ENCODE assay signal across 26 mouse cellular contexts in the genomic region with DNA sequence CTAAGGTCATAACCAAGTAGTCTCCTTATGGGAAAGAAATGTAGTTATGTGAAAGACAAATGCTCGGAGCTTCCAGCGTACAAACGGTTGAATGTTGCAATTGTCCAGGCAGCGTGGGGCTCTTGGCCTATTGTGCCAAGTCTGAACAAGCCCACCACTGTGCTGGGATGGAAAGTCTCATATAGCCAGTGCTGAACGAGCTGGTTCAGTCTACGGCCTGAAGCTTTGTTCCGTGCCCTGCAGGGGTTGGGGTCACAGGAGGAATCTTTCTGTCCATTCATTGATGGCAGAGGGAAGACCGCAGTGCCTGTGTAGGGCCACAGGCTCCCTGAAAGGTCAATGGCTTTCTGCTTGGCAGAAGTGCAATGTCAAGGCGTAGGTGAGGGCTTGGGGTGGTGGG. TPM values are rescaled to one million over a fixed set of nuclear protein-coding genes. Genes with fewer than 3 reads are reported as not detected.
A peak's percentile ranks its signal among the peaks of the same experiment; 100 is the strongest.
DNase-seq lines count a peak whose midpoint lies in the region; ATAC-seq and TF ChIP-seq lines count a peak whose summit lies in the region.
"Had no signal": no experiment of that assay in that cellular context is flagged by ENCODE, and none has a peak within 500 bp of the region (broad histone marks: within the 10 kb centered on the region; RNA-seq: fewer than 3 reads in every experiment).

No protein-coding gene starts in this region.

- no peaks in the 10 kb centered on the region for H3K27me3 ChIP-seq in heart, embryonic 10.5 days (ENCODE audit: insufficient read depth, poor library complexity, severe bottlenecking)
- H3K27me3 ChIP-seq in midbrain, postnatal 0 days (ENCODE audit: insufficient read depth, low read length), result no peaks in the 10 kb centered on the region
- no peaks in the 10 kb centered on the region for H3K27me3 ChIP-seq in midbrain, embryonic 15.5 days (replicated peaks)
- H3K27me3 ChIP-seq in embryonic facial prominence, embryonic 14.5 days (replicated peaks; ENCODE audit: control insufficient read depth, insufficient read depth, low read length), result no peaks in the 10 kb centered on the region
- no peaks in the 10 kb centered on the region for H3K27me3 ChIP-seq in neural tube, embryonic 14.5 days (ENCODE audit: control insufficient read depth, insufficient read depth, low read length)
- H3K27me3 ChIP-seq: CH12.LX; embryonic facial prominence, embryonic 15.5 days; heart, embryonic 15.5 days had no signal

- no peak for ATAC-seq in midbrain, postnatal 0 days (ENCODE audit: low FRiP score)
- ATAC-seq in midbrain, embryonic 15.5 days (replicated peaks), result no peak
- ATAC-seq in embryonic facial prominence, embryonic 14.5 days (ENCODE audit: low read depth), result peak; percentile 34; the same call in 1 of the 2 replicates
- peak; percentile 46; the same call in 1 of the 2 replicates for ATAC-seq in neural tube, embryonic 14.5 days (ENCODE audit: low read depth)
- ATAC-seq: liver, postnatal 0 days had no signal

- no peak overlapping the region for H3K4me2 ChIP-seq in midbrain, postnatal 0 days (ENCODE audit: low read depth, low read length, poor library complexity, severe bottlenecking)
- H3K4me2 ChIP-seq in midbrain, embryonic 15.5 days, result no peak overlapping the region
- no peak overlapping the region for H3K4me2 ChIP-seq in embryonic facial prominence, embryonic 14.5 days (ENCODE audit: low read depth, low read length)
- H3K4me2 ChIP-seq in neural tube, embryonic 14.5 days (ENCODE audit: low read depth, low read length), result no peak overlapping the region
- H3K4me2 ChIP-seq: embryonic facial prominence, embryonic 15.5 days; heart, embryonic 15.5 days had no signal

- no peak overlapping the region for H3K9ac ChIP-seq in midbrain, postnatal 0 days (replicated peaks; ENCODE audit: low read length, poor library complexity, severe bottlenecking)
- no peak overlapping the region for H3K9ac ChIP-seq in midbrain, embryonic 15.5 days
- no peak overlapping the region for H3K9ac ChIP-seq in embryonic facial prominence, embryonic 14.5 days (ENCODE audit: low read depth, low read length)
- no peak overlapping the region for H3K9ac ChIP-seq in neural tube, embryonic 14.5 days (replicated peaks; ENCODE audit: low read depth, low read length)
- H3K9ac ChIP-seq: embryonic facial prominence, embryonic 15.5 days; heart, embryonic 15.5 days; liver, postnatal 0 days had no signal

- H3K4me3 ChIP-seq in heart, embryonic 10.5 days, result no peak overlapping the region
- H3K4me3 ChIP-seq in midbrain, postnatal 0 days (ENCODE audit: low read depth, low read length), result no peak overlapping the region
- H3K4me3 ChIP-seq in midbrain, embryonic 15.5 days, result no peak overlapping the region
- H3K4me3 ChIP-seq in embryonic facial prominence, embryonic 14.5 days (ENCODE audit: low read depth, low read length), result no peak overlapping the region
- no peak overlapping the region for H3K4me3 ChIP-seq in neural tube, embryonic 14.5 days (ENCODE audit: low read depth, low read length)
- H3K4me3 ChIP-seq: embryonic facial prominence, embryonic 15.5 days; heart, embryonic 15.5 days; layer of hippocampus, adult 2 months had no signal

- H3K9me3 ChIP-seq in heart, embryonic 10.5 days, result no peaks in the 10 kb centered on the region
- H3K9me3 ChIP-seq in midbrain, postnatal 0 days (ENCODE audit: low read length), result no peaks in the 10 kb centered on the region
- no peaks in the 10 kb centered on the region for H3K9me3 ChIP-seq in midbrain, embryonic 15.5 days
- H3K9me3 ChIP-seq in embryonic facial prominence, embryonic 14.5 days (ENCODE audit: control insufficient read depth, low read length), result peaks cover 10% of the 10 kb centered on the region; the same call in 1 of the 2 replicates
- H3K9me3 ChIP-seq in neural tube, embryonic 14.5 days (ENCODE audit: control insufficient read depth, low read length), result no peaks in the 10 kb centered on the region
- H3K9me3 ChIP-seq: embryonic facial prominence, embryonic 15.5 days; heart, embryonic 15.5 days had no signal

- H3K36me3 ChIP-seq in heart, embryonic 10.5 days, result peaks cover 98% of the 10 kb centered on the region
- H3K36me3 ChIP-seq in midbrain, postnatal 0 days (ENCODE audit: insufficient read depth, low read length), result no peaks in the 10 kb centered on the region
- no peaks in the 10 kb centered on the region for H3K36me3 ChIP-seq in midbrain, embryonic 15.5 days (replicated peaks)
- peaks cover 98% of the 10 kb centered on the region for H3K36me3 ChIP-seq in embryonic facial prominence, embryonic 14.5 days (ENCODE audit: control insufficient read depth, insufficient read depth, low read length)
- H3K36me3 ChIP-seq in neural tube, embryonic 14.5 days (ENCODE audit: control insufficient read depth, insufficient read depth, low read length), result no peaks in the 10 kb centered on the region

- intact Hi-C loops in gastrocnemius, postnatal 14 days (cut with DNase I; ENCODE audit: low total_unique reads), result no loop called here

- TF ChIP-seq CTCF in midbrain, postnatal 0 days (IDR thresholded peaks at IDR 0.05), result no peak

- peak; percentile 66 for DNase-seq in heart, embryonic 10.5 days (ENCODE audit: low spot score)
- no peak for DNase-seq in heart, adult 9 months (ENCODE audit: low spot score in 2 of 2)
- peak; percentile 25 for DNase-seq in midbrain, postnatal 0 days (ENCODE audit: low spot score)
- peak; percentile 38 for DNase-seq in embryonic facial prominence, embryonic 14.5 days (ENCODE audit: low spot score)
- DNase-seq in cerebellum, postnatal 25 days, result no peak
- no peak for DNase-seq in gastrocnemius, postnatal 14 days
- DNase-seq: adrenal gland, postnatal 25 days; cerebellum, adult 11-12 months; cerebellum, postnatal 36 days; heart, postnatal 4 days; kidney, adult 18-20 months; kidney, postnatal 14 days; layer of hippocampus, postnatal 36 days; liver, postnatal 0 days; lung, postnatal 10 days; midbrain, embryonic 14.5 days; right cerebral cortex, postnatal 14 days; spleen, adult 18-20 months; thymus, adult 2 months had no signal

- WGBS in heart, embryonic 10.5 days, result 85% methylated on average over 9 of the region's 9 CpGs
- 48% methylated on average over 9 of the region's 9 CpGs for whole genome bisulfite sequencing in midbrain, postnatal 0 days
- WGBS in midbrain, embryonic 15.5 days, result 60% methylated on average over 9 of the region's 9 CpGs
- 44% methylated on average over 9 of the region's 9 CpGs for WGBS in embryonic facial prominence, embryonic 14.5 days
- WGBS in neural tube, embryonic 14.5 days, result 27% methylated on average over 9 of the region's 9 CpGs

- peaks cover 29% of the 10 kb centered on the region for H3K4me1 ChIP-seq in heart, embryonic 10.5 days
- no peaks in the 10 kb centered on the region; the same call in 1 of the 2 replicates for H3K4me1 ChIP-seq in midbrain, postnatal 0 days (ENCODE audit: insufficient read depth, low read length)
- no peaks in the 10 kb centered on the region for H3K4me1 ChIP-seq in midbrain, embryonic 15.5 days
- H3K4me1 ChIP-seq in embryonic facial prominence, embryonic 14.5 days (ENCODE audit: control insufficient read depth, insufficient read depth, low read length), result no peaks in the 10 kb centered on the region
- H3K4me1 ChIP-seq in neural tube, embryonic 14.5 days (ENCODE audit: control insufficient read depth, insufficient read depth, low read length), result no peaks in the 10 kb centered on the region

- H3K27ac ChIP-seq in heart, embryonic 10.5 days, result peak overlapping the region; percentile 42
- no peak overlapping the region for H3K27ac ChIP-seq in midbrain, postnatal 0 days (ENCODE audit: low read depth, low read length)
- no peak overlapping the region for H3K27ac ChIP-seq in midbrain, embryonic 15.5 days
- H3K27ac ChIP-seq in embryonic facial prominence, embryonic 14.5 days (replicated peaks; ENCODE audit: low read depth, low read length), result no peak overlapping the region
- H3K27ac ChIP-seq in neural tube, embryonic 14.5 days (ENCODE audit: low read depth, low read length), result no peak overlapping the region
- H3K27ac ChIP-seq: embryonic facial prominence, embryonic 15.5 days; heart, embryonic 15.5 days; layer of hippocampus, adult 2 months had no signal

RNA-seq across cellular contexts. Expression of a gene that starts 40.6 kb away (rescaled TPM):
- polyA plus RNA-seq in heart, embryonic 10.5 days (2016; fragmentation: Nextera tagmentation; extraction: Ambion mirVana), result 166 and 209 TPM in 2 replicates
- 41.0 and 62.3 TPM in 2 replicates for total RNA-seq in midbrain, postnatal 0 days (2014; rRNA removed)
- 113 and 122 TPM in 2 replicates for polyA plus RNA-seq in midbrain, postnatal 0 days (2015; fragmentation: Nextera tagmentation; extraction: Ambion mirVana)
- 105 and 116 TPM in 2 replicates for polyA plus RNA-seq in midbrain, embryonic 15.5 days (2015; fragmentation: Nextera tagmentation; extraction: Ambion mirVana)
- 127 and 138 TPM in 2 replicates for polyA plus RNA-seq in embryonic facial prominence, embryonic 14.5 days (2014; fragmentation: Nextera tagmentation; extraction: Ambion mirVana)
- polyA plus RNA-seq in neural tube, embryonic 14.5 days (2014; fragmentation: Nextera tagmentation; extraction: Ambion mirVana), result 132 and 141 TPM in 2 replicates
- 100 to 1,000 TPM; 181 to 227 TPM for total RNA-seq in gastrocnemius, postnatal 14 days (2021)

RNA-seq across cellular contexts. Expression of a gene that starts 45.7 kb away (rescaled TPM):
- polyA plus RNA-seq in heart, embryonic 10.5 days (2016; fragmentation: Nextera tagmentation; extraction: Ambion mirVana), result 66.1 and 102 TPM in 2 replicates
- 19.5 and 24.6 TPM in 2 replicates for total RNA-seq in midbrain, postnatal 0 days (2014; rRNA removed)
- 7.6 and 8.1 TPM in 2 replicates for polyA plus RNA-seq in midbrain, postnatal 0 days (2015; fragmentation: Nextera tagmentation; extraction: Ambion mirVana)
- polyA plus RNA-seq in midbrain, embryonic 15.5 days (2015; fragmentation: Nextera tagmentation; extraction: Ambion mirVana), result 16.6 and 16.8 TPM in 2 replicates
- polyA plus RNA-seq in embryonic facial prominence, embryonic 14.5 days (2014; fragmentation: Nextera tagmentation; extraction: Ambion mirVana), result 84.2 and 93.9 TPM in 2 replicates
- polyA plus RNA-seq in neural tube, embryonic 14.5 days (2014; fragmentation: Nextera tagmentation; extraction: Ambion mirVana), result 4.9 and 26.7 TPM in 2 replicates
- total RNA-seq in gastrocnemius, postnatal 14 days (2021), result 100 to 1,000 TPM; 102 to 120 TPM
- total RNA-seq: MEL had no signal

Comparison
In these comparisons a context has a peak if more than half of its experiments do, and no peak if none do; other contexts are left out.
1. DNase-seq: peak in heart, embryonic 10.5 days (single experiment), midbrain, postnatal 0 days (single experiment) and embryonic facial prominence, embryonic 14.5 days (single experiment); none in heart, adult 9 months (0 of 2), cerebellum, postnatal 25 days (0 of 2) and gastrocnemius, postnatal 14 days (single experiment).
2. ATAC-seq: peak in embryonic facial prominence, embryonic 14.5 days (single experiment) and neural tube, embryonic 14.5 days (single experiment); none in midbrain, postnatal 0 days (single experiment) and midbrain, embryonic 15.5 days (single experiment).